Mouse (Mus musculus): ENCODE measurements at regions not wholly inside any gene's neighbourhood (a gene's known extent, or its start where the extent isn't known, plus 50 kb on each side); places are given as distances from the start of the nearest gene placed in this dataset.

DNA sequence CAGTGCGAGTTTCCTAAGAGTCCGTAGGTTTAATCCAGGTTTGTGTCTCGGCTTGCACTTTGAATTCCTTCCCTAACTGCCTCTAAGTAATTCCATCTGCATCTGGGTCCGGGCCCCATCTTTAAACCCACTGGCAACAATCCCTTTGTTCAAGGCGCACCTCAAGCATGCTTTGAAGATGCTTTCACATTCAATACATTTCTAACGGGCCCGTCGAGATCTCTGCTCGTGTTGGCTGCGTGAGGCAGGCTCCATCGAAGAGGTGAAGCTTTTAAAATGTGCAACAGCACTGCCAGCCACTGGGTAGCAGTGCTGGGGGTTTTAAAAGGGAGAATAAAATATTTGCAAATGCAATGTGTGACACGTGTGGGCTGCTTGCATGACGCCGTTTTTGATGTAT lies 163.4 kb upstream of the Irx5 start:
- no peak overlapping the region for H3K27ac ChIP-seq
- no peak overlapping the region for H3K4me2 ChIP-seq
- H3K4me3 ChIP-seq = no peak overlapping the region
- no peaks in the 10 kb centered on the region for H3K4me1 ChIP-seq
- no peaks in the 10 kb centered on the region for H3K36me3 ChIP-seq
- H3K9ac ChIP-seq = no peak overlapping the region
- no peaks in the 10 kb centered on the region; the same call in 1 of the 2 replicates for H3K27me3 ChIP-seq
- WGBS = 65% methylated on average over 14 of the region's 14 CpGs
- ATAC-seq (ENCODE audit: borderline replicate concordance, extremely low read depth, low FRiP score, low TSS enrichment) = no peak
- no peaks in the 10 kb centered on the region for H3K9me3 ChIP-seq

DNA sequence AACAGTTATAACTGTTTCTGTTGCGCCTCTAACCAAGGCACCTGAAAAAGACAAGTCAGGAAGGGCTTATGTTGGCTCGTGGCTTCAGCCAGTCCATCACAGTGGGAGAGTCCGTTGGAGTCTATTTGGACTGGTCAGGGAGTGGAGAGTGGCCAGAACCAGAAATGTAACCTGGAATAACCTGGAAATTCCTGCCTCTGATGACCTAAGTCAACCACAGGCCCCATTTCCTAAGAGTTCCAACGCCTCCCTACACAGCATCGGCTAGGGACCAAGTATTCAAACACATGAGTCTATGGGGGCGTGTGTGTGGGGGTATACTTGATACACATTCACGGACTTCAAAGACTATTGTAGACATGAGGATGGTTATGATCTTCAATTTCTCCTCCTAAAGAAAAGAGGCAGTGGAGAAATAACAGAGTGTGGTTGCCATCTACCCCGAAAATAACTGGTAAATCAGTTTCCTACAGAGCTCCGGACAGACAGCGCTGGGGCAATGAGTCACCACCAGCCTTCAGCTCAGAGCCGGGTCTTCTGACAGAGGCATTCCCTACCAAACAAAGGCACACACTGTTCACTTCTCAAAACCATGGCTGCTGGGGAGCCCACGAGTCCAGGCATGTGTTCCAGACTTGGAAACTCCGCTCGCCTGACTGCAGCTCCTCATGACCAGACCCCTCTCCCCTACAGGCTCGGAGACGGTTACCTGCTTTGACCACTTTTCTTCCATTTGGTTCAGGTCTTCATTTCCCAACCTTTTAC lies 167.0 kb upstream of the Irx5 start:
- ATAC-seq (ENCODE audit: borderline replicate concordance, extremely low read depth, low FRiP score, low TSS enrichment) = no peak
- Histone ChIP-seq H3K4me3 (no peak overlapping the region), H3K9me3 (no peaks in the 10 kb centered on the region), H3K4me1 (no peaks in the 10 kb centered on the region), H3K27ac (no peak overlapping the region), H3K9ac (no peak overlapping the region), H3K27me3 (no peaks in the 10 kb centered on the region; the same call in 1 of the 2 replicates), H3K4me2 (no peak overlapping the region), H3K36me3 (no peaks in the 10 kb centered on the region)
- WGBS = 87% methylated on average over 16 of the region's 16 CpGs

DNA sequence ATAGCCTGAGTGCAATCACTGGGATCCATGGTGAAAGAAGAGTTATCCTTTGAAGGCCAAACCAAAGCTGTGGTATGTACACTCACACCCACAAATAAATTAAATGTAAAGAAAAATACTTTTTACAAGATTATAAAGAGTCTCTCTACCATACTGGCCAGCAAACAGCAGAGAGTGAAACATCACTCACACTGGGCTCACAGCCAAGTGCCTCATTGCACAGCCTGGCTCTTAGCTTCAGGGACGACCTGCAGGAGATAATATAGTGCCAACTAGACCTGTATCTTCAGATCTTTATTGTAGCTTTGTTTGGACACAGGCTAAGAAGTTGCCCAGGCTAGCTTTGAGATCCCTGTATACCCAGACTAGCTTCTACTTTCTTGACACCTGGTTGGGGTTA lies 174.1 kb upstream of the Irx5 start:
- Histone ChIP-seq H3K36me3 (no peaks in the 10 kb centered on the region), H3K4me3 (no peak overlapping the region), H3K9me3 (no peaks in the 10 kb centered on the region), H3K4me1 (no peaks in the 10 kb centered on the region), H3K27ac (no peak overlapping the region), H3K4me2 (no peak overlapping the region), H3K27me3 (no peaks in the 10 kb centered on the region; the same call in 1 of the 2 replicates), H3K9ac (no peak overlapping the region)
- ATAC-seq (ENCODE audit: borderline replicate concordance, extremely low read depth, low FRiP score, low TSS enrichment) = no peak
- 18% methylated on average over 1 of the region's 1 CpGs for WGBS

DNA sequence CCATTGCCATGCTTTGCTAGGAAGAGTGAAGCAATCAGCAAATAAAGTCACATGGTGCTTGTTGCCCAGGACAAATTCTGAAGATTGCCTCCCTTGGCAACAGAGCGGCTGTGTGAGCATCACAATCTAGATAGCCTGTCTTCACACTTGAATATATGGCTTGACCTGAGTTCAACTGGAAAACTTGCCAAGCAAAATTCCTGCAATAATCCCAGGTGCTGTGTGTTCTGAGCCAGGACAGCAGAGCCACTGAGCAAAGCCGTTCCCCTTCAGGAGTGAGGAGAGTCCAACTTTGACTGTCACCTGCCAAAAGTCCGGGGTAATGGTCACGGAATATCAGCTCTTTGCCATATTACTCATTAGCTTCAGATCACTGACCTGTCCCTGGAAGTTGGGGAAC lies 176.8 kb upstream of the Irx5 start:
- no peak overlapping the region for H3K9ac ChIP-seq
- no peak overlapping the region for H3K27ac ChIP-seq
- H3K4me2 ChIP-seq = no peak overlapping the region
- H3K4me1 ChIP-seq = no peaks in the 10 kb centered on the region
- H3K36me3 ChIP-seq = no peaks in the 10 kb centered on the region
- ATAC-seq (ENCODE audit: borderline replicate concordance, extremely low read depth, low FRiP score, low TSS enrichment) = no peak
- no peaks in the 10 kb centered on the region; the same call in 1 of the 2 replicates for H3K27me3 ChIP-seq
- no peaks in the 10 kb centered on the region for H3K9me3 ChIP-seq
- whole genome bisulfite sequencing = 82% methylated on average over 4 of the region's 4 CpGs
- H3K4me3 ChIP-seq = no peak overlapping the region

DNA sequence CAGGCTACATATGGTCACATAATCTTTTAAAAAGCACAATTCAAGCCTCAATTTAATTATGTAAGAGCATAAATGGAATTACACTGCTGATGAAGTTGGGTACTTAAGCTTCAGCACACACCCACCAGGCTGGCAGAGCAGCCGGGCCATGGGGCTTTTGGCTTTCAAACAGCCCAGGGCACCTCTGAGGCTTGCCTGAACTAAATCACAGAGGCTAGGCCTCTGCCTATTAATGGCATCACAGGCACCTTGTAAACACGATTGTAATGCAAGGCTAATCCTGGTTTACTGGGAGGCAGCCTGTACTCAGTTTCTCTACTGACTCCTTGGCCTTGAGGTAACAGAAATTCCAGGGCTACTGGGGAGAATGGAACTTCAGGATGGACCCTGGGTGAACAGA lies 178.1 kb upstream of the Irx5 start:
- H3K9me3 ChIP-seq = no peaks in the 10 kb centered on the region
- no peaks in the 10 kb centered on the region; the same call in 1 of the 2 replicates for H3K27me3 ChIP-seq
- no peak overlapping the region for H3K4me2 ChIP-seq
- no peaks in the 10 kb centered on the region for H3K4me1 ChIP-seq
- no peak for ATAC-seq (ENCODE audit: borderline replicate concordance, extremely low read depth, low FRiP score, low TSS enrichment)
- H3K4me3 ChIP-seq = no peak overlapping the region
- H3K36me3 ChIP-seq = no peaks in the 10 kb centered on the region
- H3K9ac ChIP-seq = no peak overlapping the region
- H3K27ac ChIP-seq = no peak overlapping the region
- 66% methylated on average over 2 of the region's 2 CpGs for WGBS

DNA sequence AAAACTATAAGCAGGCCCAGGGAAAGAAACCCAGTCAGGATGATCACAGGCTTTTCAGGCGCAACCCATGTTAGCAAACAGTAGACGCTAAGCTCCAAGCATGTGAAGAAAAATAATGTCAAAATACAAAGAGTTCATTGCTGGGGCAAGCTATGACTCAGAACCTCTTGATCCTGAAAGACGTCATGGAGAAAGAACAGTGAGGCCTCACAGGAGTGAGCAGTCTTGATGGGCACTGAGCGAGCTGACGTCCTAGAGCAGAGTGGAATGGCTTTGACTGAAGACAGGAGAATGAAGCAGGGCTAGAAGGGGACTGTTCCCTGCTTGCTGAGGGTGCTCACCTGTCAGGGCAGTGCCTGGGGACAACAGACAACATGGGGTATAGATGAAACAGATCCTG lies 181.3 kb upstream of the Irx5 start:
- H3K36me3 ChIP-seq = no peaks in the 10 kb centered on the region
- no peak overlapping the region for H3K9ac ChIP-seq
- H3K27ac ChIP-seq = no peak overlapping the region
- no peak for ATAC-seq (ENCODE audit: borderline replicate concordance, extremely low read depth, low FRiP score, low TSS enrichment)
- H3K4me3 ChIP-seq = no peak overlapping the region
- H3K4me1 ChIP-seq = no peaks in the 10 kb centered on the region
- H3K27me3 ChIP-seq = no peaks in the 10 kb centered on the region; the same call in 1 of the 2 replicates
- no peak overlapping the region for H3K4me2 ChIP-seq
- no peaks in the 10 kb centered on the region for H3K9me3 ChIP-seq
- WGBS = 51% methylated on average over 5 of the region's 5 CpGs

DNA sequence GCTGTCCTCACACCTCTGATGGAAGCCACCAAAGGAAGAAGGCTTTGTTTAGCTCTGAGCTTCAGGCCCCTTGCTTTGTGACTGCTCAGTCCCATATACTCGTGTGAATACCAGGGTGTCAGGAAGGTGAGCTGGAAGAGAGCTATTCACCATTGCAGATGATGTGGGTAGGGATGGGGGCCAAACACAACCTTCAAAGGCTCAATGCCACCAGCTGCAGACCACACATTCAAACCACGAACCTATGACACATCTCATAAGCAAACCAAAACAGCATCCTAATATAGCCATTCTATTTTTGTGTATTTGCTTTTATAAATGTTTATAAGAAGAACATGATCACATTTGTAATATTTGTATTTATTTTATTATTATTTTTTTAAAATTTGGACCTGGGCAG lies 183.3 kb upstream of the Irx5 start:
- WGBS = 66% methylated on average over 2 of the region's 2 CpGs
- H3K9me3 ChIP-seq = no peaks in the 10 kb centered on the region
- no peaks in the 10 kb centered on the region for H3K36me3 ChIP-seq
- no peak overlapping the region for H3K4me2 ChIP-seq
- no peak overlapping the region for H3K27ac ChIP-seq
- no peak overlapping the region for H3K9ac ChIP-seq
- H3K4me1 ChIP-seq = no peaks in the 10 kb centered on the region
- no peak for ATAC-seq (ENCODE audit: borderline replicate concordance, extremely low read depth, low FRiP score, low TSS enrichment)
- H3K4me3 ChIP-seq = no peak overlapping the region
- no peaks in the 10 kb centered on the region for H3K27me3 ChIP-seq

DNA sequence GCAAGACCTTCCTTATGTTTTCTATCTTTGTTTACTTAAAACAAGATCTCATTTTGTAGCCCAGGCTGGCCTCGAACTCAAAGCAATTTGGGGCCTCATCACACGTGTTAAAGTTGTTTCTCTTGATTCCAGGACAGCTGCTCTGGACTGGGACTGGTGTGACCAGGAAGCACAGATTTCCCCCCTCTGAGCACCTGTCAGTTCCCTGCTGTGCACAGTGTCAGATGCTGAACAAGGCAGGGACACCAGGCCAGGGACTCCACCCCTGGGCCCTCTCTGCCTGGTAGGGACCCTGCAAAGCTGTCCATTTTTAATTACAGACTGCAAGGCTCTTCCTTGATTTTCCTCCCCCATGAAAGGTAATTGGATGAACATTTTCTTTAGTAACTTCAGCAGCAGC lies 185.8 kb upstream of the Irx5 start:
- no peak overlapping the region for H3K4me3 ChIP-seq
- 56% methylated on average over 2 of the region's 2 CpGs for WGBS
- no peak overlapping the region for H3K27ac ChIP-seq

DNA sequence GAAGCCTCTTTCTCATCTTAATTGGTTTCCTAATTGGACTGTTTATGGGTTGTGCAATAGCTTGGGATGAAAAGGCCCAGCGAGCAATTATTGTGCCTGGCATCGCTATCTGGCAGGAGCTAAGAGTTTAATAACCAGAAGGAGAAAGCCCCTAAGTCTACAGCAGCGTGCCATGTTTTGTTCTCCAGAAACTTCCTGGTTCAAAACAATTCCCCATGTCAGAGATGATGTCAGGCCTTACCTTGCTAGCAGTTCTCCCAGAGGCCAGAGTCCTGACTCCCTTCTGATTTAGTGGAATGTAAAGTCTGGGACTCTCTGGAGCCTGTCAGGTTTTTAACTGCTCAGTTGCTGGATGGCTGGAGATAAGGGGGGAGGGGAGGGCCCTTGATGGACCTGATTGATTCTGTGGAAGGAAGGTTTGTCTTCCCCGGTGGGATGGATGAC lies 190.1 kb upstream of the Irx5 start:
- no peaks in the 10 kb centered on the region for H3K27me3 ChIP-seq
- 42% methylated on average over 4 of the region's 4 CpGs for WGBS
- H3K4me1 ChIP-seq = no peaks in the 10 kb centered on the region
- H3K9ac ChIP-seq = no peak overlapping the region
- H3K27ac ChIP-seq = no peak overlapping the region
- no peak for ATAC-seq (ENCODE audit: borderline replicate concordance, extremely low read depth, low FRiP score, low TSS enrichment)
- no peak overlapping the region for H3K4me2 ChIP-seq
- no peaks in the 10 kb centered on the region for H3K36me3 ChIP-seq
- H3K9me3 ChIP-seq = no peaks in the 10 kb centered on the region
- H3K4me3 ChIP-seq = no peak overlapping the region

More for the DNA sequence above, 185.8 kb upstream of the Irx5 start:
- H3K4me2 ChIP-seq = no peak overlapping the region
- no peak overlapping the region for H3K9ac ChIP-seq
- H3K36me3 ChIP-seq = no peaks in the 10 kb centered on the region
- no peak for ATAC-seq (ENCODE audit: borderline replicate concordance, extremely low read depth, low FRiP score, low TSS enrichment)
- H3K4me1 ChIP-seq = no peaks in the 10 kb centered on the region
- H3K27me3 ChIP-seq = no peaks in the 10 kb centered on the region
- no peaks in the 10 kb centered on the region for H3K9me3 ChIP-seq

DNA sequence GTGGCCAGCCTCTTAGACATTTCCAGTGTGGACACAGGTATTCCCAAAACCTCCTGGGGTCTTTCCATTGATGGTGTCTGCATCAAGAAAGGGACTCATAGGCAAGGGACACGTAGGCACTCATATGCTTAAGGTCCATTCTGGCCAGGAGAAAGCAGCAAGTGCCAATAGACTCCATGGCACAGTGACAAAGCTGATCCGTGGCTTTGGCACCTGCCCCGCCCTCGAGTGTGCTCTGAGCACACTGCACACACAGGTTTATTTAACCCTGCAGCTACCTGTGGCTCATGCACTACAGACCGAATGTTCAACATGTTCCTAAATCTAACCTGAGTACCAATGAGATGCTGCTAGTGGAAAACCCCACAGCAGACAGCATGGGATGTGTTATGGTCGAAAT lies 192.1 kb upstream of the Irx5 start:
- Histone ChIP-seq H3K4me3 (no peak overlapping the region), H3K9ac (no peak overlapping the region), H3K9me3 (no peaks in the 10 kb centered on the region), H3K36me3 (no peaks in the 10 kb centered on the region), H3K27me3 (no peaks in the 10 kb centered on the region), H3K27ac (no peak overlapping the region), H3K4me2 (no peak overlapping the region), H3K4me1 (no peaks in the 10 kb centered on the region)
- 61% methylated on average over 6 of the region's 6 CpGs for WGBS
- no peak for ATAC-seq (ENCODE audit: borderline replicate concordance, extremely low read depth, low FRiP score, low TSS enrichment)

DNA sequence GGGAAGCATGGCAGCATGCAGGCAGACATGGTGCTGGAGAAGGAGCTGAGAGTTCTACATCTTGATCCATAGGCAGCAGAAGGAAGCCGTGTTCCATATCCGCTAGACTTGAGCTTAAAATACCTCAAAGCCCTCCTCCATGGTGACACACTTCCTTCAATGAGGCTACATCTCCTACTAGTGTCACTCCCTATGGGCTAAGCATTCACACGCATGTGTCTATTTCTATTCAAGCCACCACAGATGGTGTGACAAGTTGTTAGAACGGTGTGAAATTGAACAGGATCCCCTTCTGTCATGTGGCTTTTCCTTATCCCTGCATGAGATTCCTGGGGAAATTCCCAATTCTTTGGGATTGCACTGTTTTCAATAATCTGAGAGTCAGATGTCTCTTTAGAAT lies 192.9 kb upstream of the Irx5 start:
- H3K9me3 ChIP-seq = no peaks in the 10 kb centered on the region
- no peak overlapping the region for H3K27ac ChIP-seq
- H3K4me3 ChIP-seq = no peak overlapping the region
- no peak overlapping the region for H3K9ac ChIP-seq
- 92% methylated on average over 4 of the region's 4 CpGs for WGBS
- H3K27me3 ChIP-seq = no peaks in the 10 kb centered on the region
- no peak overlapping the region for H3K4me2 ChIP-seq
- no peaks in the 10 kb centered on the region for H3K4me1 ChIP-seq
- H3K36me3 ChIP-seq = no peaks in the 10 kb centered on the region
- ATAC-seq (ENCODE audit: borderline replicate concordance, extremely low read depth, low FRiP score, low TSS enrichment) = no peak

DNA sequence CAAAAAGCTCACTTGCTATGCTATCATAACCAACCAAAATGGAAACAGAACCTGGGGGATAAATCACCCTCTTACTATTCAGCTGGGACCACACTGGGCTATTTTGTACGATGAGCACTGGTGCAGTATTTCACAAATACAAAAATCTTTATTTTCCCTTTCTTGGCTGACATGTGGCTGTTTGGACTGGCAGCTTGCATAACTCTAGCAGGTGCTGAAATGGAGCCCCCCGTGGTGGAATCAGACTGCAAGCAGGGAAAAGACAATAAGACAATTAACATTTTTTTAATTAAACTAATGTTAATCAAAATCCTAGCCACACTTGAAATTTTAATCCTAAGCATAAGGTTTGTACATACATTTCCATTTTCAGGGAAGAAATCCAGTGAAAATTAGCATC lies 196.4 kb upstream of the Irx5 start:
- Histone ChIP-seq H3K27me3 (no peaks in the 10 kb centered on the region), H3K4me1 (0 out of 2 replicates have a peak, but pooled peaks cover 5% of the 10 kb centered on the region), H3K36me3 (no peaks in the 10 kb centered on the region), H3K9ac (no peak overlapping the region), H3K27ac (no peak overlapping the region), H3K9me3 (no peaks in the 10 kb centered on the region), H3K4me2 (no peak overlapping the region), H3K4me3 (no peak overlapping the region)
- no peak for ATAC-seq (ENCODE audit: borderline replicate concordance, extremely low read depth, low FRiP score, low TSS enrichment)
- 59% methylated on average over 2 of the region's 2 CpGs for WGBS

DNA sequence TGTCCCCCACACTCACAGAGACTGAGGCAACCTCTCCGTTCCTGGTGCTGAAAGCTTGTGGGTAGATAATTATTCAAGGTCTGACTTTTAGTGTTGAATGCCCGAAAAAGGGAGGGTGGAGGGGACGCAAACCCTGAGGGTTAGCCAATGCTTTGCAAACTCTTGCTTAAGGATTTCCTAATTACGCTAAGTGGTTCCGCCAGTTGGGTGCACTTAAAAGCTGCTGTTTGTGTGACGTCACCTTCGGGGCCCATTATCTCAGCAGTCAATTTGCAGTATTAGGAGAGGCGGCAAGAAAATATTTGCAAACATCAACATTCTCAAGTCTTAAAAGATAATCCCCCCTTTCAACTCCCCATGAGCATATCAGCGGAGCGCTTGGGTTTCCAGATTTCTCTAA lies 199.2 kb upstream of the Irx5 start:
- Histone ChIP-seq H3K27ac (no peak overlapping the region), H3K9ac (no peak overlapping the region), H3K4me2 (no peak overlapping the region), H3K4me3 (no peak overlapping the region), H3K36me3 (no peaks in the 10 kb centered on the region), H3K9me3 (no peaks in the 10 kb centered on the region), H3K4me1 (0 out of 2 replicates have a peak, but pooled peaks cover 5% of the 10 kb centered on the region), H3K27me3 (no peaks in the 10 kb centered on the region)
- ATAC-seq (ENCODE audit: borderline replicate concordance, extremely low read depth, low FRiP score, low TSS enrichment) = no peak
- 21% methylated on average over 10 of the region's 10 CpGs for WGBS
